Mouse (Mus musculus) kidney, postnatal 14 days (tissue): Measurements from ENCODE around the gene Kcnh4.
A peak's percentile ranks its signal among the peaks of the same experiment; 100 is the strongest.

Experiments
- DNase-seq: peaks from one replicate; pipeline ENCODE4 v3.0.0; 2022; ENCODE audit warnings: mixed read lengths

Gene Kcnh4

DNA sequence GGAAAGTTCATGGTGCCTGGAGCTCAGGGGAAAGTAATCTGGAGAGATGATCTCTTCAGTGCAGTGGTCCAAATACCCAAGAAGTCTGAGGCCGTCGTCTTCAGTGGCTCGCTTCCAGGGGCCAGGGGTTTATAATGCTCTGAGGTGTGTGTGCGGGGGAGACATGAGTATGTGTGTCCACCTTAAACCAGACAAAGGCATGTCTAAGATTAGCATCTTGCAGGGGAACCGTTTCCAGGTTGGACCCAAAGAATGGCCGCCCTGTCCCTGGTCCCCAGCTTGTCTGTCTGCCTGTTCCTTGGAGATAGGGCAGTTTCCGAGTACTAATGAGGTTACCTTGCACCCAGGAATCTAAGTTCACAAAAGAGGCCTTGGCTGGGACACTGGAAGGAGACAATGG, 3.1 kb upstream of the Kcnh4 start, which contains the start of gene Hcrt:
TSS of gene Hcrt (minus strand) at position 101 of the 400 bp plus-strand sequence.
- DNase-seq: no peak

DNA sequence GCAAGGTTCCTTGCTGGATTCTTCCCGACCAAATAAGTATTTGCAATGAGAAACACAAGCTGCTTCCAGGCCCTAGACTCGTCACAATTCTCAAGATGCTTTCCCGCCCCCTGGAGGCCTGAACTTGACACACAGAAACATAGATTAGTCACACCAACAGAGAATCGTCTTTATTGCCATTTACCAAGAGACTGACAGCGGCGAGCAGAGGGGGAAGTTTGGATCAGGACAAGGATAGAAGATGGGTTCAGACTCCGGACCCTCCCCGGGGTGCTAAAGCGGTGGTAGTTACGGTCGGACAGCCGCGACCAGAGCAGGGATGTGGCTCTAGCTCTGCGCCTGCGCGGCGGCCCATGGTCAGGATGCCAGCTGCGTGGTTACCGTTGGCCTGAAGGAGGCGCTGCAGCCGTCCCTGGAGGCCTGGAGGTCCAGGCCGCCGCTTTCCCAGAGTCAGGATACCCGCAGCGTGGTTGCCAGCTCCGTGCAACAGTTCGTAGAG, 1.9 kb upstream of the Kcnh4 start:
- peak; percentile 87 for DNase-seq

DNA sequence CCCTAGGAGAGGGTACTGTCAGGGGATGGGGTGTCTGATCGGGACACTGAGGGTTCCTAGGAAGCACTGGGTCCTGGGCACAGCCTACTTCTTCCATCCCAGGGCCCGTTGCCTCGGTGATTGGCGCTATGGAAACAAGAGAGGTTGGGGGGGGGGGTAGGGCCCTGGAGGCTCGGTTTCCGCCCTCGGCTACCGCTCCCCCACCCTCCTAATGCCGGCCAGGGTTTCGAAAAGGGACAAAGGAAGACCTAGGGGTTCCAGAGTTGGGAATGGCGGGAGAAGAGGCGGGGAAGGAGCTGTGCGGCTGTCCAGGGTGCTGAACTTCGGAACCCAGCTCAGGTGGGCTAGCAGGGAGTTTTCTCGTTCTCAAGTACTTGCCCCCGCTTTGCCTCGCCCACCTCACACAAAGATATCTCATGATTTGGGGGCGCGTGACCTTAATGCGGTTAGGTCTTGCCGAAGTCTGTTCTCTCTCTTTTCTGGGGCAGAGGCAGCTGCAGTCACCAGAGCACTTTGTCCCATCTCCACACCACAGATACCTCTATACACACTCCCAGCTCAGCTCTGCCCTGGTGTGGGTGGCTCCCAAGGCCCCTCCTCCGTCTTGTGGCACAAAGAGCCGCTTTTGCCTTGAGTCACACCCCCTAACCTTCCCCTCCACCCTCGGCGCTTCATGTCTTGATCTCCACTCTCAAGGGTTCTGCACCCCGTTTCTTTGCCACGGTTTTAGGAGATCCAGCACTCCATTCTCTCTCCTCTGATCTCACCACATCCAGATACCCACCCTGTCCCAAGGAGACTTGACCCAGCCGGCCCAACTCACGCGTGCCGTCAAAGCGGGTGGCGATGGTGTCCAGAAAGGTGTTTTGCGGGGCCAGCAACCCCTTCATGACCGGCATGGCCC, 783 bp downstream of the Kcnh4 start:
- peak; percentile 62 for DNase-seq

DNA sequence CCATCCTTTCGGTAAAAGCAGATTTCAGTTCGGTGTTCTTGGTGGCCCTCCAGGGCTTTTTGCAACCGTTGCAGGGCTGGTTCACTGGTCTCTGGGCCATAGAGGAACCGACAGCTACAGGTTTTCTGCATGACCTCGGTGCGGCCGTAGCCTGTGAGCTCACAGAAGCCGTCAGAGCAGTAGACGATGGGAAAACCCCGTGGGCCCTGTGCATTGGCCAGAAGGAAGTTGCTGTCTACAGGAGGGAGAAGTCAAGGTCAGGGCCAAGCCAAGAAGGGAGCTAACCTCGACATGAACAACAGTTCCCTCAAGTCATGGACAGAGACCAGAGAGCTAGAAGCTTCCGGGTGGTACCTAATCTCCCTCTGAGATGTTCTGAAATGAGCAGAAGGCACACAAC, 2.2 kb downstream of the Kcnh4 start:
- DNase-seq: no peak

DNA sequence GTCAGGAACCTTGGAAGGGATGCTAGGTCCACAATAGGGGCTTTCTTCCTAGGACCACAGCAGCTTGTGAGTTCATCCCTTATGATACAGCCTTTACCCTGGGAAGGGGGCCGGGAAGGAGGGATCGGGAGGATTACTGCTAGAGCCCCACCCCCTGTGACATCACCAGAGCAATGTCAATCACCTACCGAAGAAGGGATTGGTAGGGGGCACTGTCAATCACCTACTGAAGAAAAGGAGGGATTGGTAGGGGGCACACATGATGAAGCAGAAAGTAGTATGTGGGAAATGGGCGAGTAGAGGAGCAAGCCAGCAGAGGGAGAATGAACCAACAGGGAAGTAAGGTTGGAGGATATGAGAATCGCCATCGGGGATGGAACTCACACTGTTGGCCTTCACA, 3.3 kb downstream of the Kcnh4 start:
- no peak for DNase-seq

DNA sequence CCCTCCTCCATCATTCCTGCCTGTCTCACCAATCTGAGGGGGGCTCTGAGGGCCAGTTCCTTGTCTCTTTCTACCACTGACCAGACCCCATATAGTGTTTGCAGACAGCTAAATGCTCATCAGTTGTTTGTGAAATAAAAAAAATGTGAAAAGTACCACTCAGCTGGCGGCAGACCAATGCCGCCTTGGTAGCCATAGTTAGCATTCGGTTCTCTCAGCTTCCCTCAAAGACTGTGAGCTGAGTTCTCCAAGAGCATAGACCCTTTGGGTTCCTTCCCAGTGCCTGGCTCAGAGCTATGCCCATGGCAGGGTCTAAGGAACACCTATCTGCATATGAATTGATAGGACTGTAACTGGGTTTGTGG, 5.1 kb downstream of the Kcnh4 start:
- DNase-seq: no peak

DNA sequence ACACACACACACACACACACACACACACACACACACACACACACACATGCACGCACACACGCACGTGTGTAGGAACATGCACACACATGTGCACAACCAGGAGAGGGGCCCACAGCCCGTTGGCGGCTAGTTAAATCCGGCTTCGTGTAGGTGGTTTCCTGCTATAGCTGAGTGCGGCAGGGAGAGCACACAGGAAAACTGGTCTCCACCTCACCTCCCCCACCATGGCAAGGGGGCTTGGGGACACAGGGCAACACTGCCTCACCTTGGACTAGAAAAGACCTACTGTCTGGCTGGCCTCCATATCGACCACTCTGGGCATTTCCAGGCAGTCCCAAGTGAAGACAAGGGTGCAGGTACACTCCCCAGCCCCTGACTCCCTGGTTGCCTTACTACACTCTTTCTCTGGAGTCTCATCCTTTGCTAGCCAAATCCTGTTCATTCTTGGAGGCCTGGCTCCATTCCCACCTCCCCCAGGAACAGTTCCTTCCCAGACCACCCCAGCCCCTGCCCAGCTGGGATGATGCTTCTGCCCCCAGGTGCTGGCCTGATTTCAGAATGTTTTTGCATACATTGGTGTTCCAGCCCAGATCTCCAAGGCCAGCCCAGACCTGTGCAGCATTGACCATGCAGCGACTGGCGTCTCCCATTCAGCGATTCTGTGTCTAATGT, 5.6 kb downstream of the Kcnh4 start:
- DNase-seq: no peak

DNA sequence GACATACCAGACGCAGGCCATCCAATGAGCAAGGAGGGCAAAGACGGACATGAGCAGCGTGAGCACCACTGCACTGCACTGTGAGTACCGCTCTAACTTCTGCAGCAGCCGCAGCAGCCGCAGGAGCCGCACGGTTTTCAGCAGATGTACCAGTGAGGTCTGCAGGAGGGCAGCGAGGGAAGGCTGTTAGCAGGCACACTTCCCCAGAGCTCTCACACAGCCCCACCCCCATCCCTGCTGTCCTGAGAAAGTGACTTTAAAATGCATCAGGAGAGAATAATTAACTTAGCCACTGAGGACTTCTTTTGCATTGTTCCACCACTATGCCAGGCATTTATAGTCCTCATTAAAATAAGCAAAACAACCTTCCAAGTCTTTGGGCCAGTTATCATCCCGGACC, 7.4 kb downstream of the Kcnh4 start:
- DNase-seq: peak; percentile 33

DNA sequence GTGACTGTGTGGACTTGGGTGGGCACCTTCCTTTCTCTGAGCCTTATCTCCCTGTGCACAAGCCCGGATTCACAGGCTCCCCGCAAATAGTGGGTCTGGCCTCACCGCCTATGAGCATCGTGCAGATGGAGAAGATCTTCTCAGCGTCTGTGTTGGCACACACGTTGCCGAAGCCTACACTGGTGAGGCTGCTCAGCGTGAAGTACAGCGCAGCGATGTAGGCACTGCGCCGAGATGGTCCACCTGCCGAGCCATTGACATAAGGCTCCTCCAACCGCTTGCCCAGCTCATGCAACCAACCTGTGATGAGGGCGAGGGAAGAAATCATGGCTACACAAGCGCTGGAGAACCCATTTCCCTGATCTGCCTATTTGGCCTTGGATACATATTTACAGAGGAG, 9.6 kb downstream of the Kcnh4 start:
- no peak for DNase-seq

DNA sequence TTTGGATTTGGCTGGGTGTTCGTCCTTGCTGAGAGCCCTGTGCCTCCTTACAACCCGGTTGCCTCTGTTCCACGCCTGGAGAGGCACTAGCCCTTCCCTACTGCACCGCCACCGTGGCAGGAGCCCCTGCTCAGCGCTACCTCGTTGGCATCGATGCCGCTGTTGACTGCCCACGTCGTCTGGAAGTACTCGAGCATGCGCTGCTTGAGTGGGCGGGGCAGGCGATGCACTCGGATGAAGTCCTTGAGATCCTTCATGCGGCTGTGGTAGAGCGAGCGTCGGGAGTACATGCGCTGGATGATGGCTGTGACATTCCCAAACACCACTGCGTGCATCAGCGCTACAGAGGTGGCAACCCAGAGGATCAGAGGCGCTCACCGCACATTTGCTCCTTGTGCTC, 10.3 kb downstream of the Kcnh4 start:
- DNase-seq: no peak

DNA sequence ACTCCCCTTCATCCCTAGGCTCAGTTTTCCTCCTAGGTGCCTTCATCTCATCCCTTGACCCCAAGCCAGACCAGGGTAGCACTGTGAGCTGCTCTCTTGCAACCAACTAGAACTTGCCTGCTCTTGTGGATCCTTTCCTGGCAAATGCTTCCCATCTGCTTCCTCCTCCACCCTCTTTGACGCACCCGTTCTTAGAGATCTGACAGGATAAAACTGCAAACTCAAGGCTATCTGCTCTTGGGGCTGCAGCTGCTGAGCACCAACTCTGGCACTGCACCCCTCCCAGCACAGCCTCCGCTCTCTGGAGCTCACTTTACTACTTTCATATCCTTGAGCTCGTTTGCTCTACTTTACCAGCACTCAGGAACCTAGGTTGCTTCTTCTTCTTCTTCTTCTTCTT, 11.1 kb downstream of the Kcnh4 start:
- no peak for DNase-seq

DNA sequence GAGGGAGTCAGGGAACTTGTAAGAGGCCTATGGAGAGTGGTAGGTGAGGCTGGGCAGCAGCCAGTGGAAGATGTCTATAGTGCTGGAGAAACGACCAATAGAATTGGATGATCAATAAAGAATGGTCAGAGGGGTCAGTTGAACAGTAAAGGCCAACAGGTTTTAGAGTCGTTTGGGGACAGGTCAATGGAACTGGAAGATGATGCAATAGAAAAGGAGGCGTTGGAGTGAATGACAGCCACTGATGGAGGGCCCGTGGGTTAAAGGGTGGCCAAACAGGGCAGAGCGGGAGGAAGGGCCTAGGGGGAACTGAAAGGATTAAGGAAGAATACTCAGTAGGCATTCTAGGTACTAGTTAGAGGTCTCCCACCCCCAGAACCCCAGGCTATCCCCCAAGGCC, 12.6 kb downstream of the Kcnh4 start:
- DNase-seq: no peak

DNA sequence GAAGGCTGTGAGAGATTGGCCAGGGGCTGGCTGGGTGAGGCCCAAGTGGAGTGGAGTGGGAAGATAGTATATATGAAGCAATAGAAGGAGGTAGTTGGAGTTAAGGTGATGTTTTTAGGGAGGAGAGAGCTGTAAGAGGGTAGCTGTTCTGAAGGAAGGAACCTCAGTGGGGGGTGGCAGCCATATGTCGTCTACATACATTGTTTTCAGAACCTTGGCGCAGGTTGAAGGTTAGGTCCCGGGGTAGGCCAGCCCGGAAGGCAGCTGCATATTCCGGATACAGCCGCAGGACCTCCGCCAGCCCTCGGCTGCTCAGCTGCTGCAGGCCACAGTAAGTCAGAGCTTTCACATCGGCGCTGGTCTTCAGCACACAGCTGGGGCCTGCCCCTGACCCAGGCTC, 13.2 kb downstream of the Kcnh4 start:
- DNase-seq: no peak

DNA sequence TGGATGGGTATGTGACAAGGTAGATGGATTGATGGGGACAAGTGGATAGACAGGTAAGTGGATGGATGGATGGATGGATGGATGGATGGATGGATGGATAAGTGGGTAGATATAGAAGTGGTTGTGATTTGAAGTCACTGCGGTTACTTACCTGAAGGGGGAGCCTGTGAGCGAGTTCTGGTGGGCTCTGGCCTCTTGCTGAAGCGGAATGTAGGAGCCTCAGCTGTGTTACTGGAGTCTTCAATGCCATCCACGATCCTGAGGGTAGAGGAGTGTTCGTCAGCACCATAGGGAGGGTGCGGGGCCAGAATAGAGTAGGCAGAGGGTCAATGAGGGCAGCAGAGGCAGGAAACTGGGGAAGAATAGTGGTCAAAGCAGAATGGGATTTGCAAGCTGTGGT, 14.7 kb downstream of the Kcnh4 start:
- DNase-seq: peak; percentile 55

DNA sequence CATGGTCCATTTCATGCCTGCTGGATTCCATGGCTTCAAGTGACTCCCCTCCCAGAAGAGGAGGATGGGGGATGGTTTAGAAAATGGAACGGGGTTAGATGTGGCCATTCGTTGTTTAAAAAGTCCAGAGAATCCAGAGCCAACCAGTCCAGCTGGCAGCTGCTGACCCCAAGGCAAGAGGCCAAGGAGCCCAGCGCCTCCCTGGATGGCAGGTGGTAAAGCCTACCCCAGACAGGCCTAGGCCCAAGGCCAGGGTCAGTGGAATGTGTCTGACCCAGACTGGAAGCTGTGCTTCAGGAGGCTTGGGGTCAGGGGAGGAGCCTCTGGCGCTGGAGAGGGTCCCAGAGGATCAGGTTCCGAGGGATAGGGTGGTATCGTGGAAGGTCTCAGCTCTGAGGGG, 18.4 kb downstream of the Kcnh4 start:
- peak; percentile 61 for DNase-seq

DNA sequence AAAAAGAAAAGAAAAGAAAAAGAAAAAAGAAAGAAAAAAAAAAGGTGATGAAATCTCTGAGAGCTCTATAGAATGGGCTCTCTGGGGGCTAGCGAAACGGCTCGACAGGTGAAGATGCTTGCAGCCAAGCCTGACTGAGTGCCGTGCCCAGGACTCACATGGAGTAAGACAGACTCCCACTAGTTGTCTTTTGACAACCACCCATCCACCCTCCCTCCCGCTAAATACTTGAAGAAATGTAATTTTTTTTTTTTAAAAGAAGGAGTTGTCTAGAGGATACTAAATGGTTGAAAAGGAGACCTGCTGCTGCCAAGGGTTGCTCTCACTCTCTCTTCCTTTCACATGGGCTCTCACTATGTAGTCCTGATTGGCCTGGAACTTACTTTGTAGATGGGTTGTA, 21.0 kb downstream of the Kcnh4 start:
- DNase-seq: no peak

DNA sequence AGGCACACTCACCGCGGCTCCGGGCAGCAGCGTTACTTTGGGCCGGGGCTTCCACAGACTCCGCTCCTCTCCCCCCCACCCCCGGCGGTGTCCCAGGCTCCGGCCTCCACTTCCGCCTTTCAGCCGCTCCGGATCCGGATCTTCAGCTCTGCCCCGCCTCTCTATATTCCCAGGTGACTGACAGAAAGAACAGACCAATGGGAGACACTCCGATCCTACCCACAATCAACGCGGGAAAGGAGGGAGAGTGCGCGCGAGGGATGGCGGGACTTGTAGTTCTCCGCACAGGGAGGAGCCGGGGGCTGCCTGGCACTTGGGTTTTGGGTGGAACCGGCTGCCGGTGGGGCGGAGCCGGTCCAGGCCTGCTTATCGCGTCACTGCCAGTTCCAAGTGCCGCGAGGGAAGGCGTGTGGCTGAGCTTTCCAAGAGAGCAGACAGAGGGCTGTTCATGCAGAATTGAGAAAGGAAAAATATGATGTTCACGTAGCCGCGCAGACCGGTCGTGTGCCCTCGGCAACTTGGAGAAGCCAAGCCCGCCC, 21.6 kb downstream of the Kcnh4 start, which contains the start of gene Rab5c:
TSS of gene Rab5c (minus strand) at position 150 of the 539 bp plus-strand sequence.
- peak; percentile 99 for DNase-seq

DNA sequence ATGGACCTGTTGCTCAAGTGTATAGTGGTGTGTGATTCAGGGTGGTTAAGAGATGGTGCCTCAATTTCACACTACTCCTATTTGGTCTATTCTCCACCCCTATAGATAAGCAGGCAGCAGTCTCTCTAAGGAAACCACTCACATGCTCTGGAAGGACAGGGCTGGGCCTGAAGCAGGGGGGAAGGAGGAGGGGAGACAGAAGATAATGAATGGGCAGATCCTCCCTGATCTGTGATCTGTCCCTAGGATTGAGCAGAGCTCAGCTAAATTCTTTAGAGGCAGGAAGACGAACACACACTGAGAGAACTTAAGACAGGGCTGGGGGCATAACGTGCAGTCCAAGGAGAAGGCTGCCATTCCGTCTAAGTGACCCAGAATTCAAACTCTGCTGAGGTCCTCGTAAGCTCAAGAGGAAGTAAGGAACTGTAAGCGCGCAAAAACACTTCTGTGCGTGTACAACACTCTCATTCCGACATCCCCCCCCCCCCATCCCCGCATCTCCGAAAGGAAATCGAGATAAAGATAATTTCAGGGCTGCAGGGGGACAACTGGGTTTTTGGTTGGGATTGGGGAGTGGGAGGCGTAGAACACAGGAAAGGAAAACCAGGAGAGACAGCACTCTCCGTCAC, 22.5 kb downstream of the Kcnh4 start:
- peak; percentile 44 for DNase-seq

DNA sequence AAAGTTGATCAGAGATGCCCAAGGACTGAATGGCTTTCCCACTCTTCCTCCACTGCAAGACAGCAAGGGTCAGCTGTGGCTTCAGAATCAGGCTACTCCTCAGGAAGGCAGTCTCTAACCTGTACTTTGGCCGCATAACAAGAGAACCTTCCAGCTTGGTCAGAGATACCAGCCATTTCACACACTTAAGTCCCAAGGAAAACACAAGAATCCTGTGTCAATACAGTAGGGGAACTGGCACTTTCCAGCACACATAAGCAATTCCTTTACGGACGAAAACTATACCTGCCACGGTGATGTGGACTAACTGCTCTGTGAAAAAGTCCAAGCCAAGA, 23.0 kb downstream of the Kcnh4 start:
- peak; percentile 39 for DNase-seq

DNA sequence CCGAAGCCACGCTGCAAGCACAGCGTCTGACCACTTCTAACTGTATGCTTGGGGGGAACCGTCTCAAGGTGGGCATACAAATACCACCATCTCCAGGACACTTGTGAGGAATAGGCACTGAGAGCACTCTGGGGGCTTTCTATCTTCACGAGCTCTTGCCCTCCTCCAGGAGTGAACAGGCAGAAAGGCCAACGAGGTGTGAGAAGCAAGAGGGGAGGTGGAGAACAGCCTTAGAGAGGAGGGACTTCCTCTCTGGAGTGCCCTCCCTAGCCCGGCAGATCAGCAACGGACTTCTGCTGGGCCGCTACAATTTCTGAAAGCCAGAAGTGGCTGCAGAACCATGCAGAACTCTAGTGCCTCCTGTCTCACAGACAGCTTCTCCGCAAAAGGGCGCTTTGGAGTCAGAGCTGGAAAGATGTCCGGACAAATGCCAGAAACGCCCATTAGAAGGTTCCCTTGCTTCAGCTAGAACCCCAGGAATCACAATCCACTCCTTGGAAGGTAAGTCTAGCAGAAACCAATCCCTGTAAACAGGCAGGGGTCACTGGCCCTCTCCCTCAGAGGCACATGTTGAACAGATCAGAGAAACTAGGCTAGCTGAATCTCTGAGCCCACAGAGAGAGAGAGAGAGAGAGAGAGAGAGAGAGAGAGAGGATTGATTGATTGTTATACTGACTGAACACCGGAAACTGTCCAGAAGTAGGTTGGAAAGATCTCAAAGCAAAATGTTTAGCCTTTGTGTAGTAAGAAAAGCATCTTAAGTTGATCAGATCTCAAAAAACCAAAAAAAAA, 23.6 kb downstream of the Kcnh4 start:
- no peak for DNase-seq

DNA sequence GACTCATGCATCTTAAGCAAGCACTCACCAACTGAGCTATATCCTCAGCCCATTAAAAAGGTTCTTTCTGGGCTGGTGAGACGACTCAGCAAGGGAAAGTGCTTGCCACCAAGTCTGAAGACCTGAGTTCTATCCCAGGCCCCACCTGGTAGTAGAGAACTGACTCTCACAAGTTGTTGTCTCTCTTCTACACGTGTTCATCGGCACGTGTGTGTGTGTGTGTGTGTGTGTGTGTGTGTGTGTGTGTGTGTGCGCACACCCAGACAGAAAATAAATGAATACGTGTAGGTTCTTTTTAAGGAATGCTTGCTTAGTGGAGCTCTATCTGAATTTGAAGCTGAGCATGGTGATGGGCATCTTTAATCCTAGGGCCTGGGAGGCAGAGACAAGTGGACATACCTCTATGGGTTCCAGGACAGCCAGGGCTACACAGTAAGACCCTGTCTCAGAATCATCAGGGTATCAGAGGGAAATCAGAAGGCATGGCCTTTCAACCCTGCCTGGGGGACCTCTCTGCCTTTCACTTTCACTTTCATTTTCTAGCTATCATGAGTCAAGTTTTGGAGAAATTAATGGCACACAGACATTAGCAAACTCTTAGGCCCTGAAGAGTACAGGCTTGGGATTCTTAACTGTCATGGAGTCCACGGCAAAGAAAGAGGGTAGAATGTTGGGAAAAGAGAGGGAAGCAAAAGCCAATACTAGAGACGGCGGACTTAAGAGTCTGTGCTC, 24.4 kb downstream of the Kcnh4 start:
- DNase-seq: no peak
